Mouse (Mus musculus): ENCODE data around the gene Sirt7.

Gene Sirt7

DNA sequence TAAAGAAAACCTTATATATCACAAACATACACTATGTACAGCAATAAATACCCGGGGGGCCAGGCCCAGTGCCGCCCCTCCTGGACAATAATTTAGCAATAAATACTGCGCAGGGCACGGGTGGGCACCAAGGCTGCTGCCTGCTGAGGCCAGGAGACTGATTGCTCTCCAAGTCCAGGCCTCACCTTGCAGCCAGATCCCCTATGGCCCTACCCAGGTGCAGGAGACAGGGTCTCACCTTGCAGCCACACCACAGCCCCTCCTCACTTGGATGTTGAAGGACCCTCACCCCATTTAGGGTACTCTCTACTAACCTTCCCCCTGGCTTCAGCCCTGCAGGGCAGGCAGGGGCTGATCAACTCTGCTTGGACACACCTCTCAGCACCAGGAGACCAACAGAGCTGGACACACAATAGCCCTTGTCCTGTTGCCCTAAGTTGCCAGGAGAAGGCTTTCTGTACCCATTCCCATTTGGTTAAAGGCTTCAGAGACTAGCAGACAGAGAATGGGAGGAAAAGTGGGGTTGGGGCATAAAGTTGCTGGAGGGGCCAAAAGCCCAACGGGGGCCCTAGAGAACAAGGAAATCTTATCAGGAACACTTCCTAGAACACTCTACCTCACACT, at the start of gene Sirt7:
TSS of gene Sirt7 (minus strand) at position 89 of the 624 bp plus-strand sequence.
- DNase-seq (ENCODE audit: low read depth), result no peak

DNA sequence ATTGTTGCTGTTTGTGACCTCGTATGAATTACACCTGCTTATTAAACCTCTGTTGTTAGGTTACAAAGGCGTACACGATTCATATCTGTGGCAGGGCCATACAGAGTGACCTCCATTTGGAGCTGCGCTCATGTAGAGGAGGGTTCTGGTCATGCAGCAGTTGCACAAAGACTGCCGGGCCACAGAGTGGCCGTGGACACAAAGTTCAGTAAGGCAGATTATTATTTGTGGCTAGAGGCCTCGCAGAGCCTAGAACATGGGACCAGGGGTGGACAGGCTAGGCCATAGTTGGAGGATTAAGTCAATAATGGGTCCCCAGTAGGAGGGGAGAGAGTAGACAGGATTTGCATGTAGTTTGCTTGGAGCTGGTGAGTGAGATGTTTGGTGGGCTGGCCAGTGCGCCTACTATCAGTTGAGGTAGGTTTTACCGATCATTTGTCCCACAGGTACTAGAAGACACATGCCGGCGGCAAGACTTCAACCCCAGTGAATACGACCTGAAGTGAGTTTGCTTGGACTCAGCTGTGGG, 48.6 kb upstream of the Sirt7 start:
- DNase-seq (ENCODE audit: low read depth), result no peak

DNA sequence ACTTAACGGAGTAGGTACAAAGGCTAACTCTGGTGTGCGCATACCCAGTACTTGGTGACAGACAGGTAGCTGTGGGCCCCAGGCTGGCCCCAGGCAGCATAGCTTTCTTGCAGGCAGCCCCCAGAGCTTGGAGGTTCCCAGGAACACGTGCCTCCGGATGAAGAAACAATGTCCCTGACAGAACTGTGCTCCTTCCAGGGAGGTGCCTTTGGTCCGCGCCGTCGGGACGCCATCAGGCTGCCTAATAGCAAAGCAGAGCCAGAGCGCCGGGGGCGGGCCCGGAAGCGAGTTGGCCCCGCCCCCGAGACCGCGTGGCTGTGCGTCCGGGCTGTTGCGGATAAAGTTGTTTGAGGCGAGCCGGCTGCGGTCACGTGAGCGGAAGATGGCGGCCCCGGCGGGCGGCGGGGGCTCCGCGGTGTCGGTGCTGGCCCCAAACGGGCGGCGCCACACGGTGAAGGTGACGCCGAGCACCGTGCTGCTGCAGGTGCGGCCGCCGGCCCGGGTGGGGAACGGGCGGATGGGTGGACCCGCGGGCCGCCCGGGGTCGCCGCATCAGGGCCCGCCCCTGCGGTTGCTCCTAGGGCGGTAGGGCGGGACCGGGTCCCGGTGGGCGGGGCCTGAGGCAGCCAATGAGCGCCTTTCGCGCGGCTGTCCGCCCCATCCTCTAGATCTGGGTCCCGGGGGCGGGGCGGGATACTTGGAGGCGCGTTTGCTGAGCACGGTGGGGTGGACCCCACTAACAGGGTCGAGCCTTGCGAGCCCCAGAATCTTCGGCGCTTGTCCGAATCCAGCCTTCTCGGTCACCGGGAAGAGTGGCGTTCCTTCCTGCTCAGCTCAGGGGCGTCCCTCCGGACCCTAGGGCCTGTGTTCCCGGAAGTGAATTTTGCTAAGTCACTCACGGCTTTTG, 47.9 kb upstream of the Sirt7 start, which contains the start of gene Aspscr1:
TSS of gene Aspscr1 (plus strand) at position 287 of the 907 bp plus-strand sequence.
- peak; percentile 96 for DNase-seq (ENCODE audit: low read depth)

DNA sequence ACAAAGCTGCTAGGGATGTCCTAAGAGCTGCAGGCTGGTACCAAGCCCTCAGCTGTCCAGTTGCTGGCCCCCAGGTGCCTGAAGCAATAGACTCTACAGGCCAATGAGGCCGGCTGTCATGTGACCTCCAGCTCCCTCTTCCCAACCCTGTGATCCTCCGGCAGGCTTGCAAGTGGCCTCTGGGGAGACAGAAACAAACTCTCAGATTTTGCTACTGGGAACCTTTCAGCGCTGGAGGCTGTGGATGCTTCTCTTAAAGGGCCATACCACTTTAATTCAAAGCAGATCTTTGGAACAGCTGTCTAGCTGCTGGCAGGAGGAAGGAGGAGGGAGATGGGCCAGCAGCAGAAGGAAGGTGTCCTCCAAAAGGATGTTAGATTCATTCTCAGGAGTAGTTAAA, 41.6 kb upstream of the Sirt7 start:
- no peak for DNase-seq (ENCODE audit: low read depth)

DNA sequence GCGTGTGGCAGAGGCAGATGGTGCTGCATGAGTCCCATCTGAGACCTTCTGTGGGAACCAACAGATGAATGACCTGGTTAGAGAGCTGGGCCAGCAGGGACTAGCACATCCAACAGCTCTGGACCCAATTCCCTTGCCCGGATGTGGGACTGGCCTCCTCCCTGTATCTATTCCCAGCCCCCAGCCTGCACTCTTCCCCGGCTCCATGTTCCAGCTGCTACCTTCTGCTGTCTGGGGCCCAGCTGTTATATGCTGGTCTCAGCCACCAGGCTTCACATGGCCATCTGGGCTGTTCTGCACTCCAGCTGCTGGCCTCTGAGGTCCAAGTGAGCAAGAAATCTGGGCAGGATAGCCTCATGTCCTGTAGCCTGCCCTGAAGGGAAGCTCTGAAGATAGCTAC, 40.4 kb upstream of the Sirt7 start:
- no peak for DNase-seq (ENCODE audit: low read depth)

DNA sequence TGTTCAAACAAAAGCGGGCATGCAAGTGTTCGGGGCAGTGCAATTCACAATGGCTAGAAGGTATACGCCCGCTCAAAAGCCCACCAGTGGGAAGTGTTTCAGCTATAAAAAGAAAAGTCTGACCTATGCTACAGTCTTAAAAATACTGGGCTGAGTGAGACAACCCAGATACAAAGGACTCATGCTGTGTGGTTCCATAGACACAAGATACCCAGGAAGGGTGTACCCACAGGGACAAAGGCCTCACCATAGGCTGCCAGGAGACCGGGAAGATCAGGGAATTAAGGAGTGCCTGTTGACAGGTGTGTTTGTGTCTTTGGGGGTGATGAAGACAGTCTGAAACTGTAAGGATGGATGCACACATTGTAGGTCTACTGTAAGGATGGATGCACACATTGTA, 38.7 kb upstream of the Sirt7 start:
- DNase-seq (ENCODE audit: low read depth), result no peak

DNA sequence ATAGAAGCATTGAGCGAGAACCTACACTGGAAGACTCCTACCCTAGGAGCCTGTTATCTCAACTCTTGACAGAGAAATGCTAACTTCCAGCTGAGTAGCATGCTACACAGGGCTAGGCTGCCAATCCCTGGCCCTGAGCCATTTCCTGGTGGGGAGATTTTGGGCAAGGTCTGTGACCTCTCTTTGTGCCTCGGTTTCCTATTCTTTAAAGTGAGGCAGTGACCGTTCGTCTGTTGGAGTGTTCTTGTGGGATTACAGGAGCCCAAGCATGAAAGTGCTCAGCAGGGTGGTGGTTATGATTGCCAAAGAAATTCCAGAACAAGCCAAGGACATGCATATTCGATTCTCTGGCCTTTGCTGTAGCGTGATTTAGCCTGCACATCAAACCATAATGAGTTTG, 37.7 kb upstream of the Sirt7 start:
- DNase-seq (ENCODE audit: low read depth), result no peak

DNA sequence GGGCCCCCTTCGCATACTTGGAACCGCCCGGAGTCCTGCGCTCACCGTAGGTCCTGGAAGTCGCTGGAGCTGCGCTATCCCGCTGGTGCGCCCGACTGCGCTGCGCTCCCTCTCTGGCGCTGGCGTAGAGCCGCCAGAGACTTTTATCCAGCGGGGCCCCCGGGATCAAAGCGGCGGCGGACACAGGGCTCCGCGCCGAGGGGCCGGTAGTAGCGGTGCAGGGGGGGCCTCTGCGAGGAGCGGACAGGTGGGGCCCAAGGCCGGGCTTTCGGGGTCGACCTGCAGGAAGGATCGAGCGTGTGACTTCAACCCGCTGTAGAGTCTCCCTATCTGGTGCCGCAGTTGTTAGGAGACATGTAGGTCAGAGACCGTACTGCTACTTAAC, 36.0 kb upstream of the Sirt7 start, which contains the start of gene Notum:
TSS of gene Notum (minus strand) at position 100 of the 385 bp plus-strand sequence.
- DNase-seq (ENCODE audit: low read depth), result no peak

DNA sequence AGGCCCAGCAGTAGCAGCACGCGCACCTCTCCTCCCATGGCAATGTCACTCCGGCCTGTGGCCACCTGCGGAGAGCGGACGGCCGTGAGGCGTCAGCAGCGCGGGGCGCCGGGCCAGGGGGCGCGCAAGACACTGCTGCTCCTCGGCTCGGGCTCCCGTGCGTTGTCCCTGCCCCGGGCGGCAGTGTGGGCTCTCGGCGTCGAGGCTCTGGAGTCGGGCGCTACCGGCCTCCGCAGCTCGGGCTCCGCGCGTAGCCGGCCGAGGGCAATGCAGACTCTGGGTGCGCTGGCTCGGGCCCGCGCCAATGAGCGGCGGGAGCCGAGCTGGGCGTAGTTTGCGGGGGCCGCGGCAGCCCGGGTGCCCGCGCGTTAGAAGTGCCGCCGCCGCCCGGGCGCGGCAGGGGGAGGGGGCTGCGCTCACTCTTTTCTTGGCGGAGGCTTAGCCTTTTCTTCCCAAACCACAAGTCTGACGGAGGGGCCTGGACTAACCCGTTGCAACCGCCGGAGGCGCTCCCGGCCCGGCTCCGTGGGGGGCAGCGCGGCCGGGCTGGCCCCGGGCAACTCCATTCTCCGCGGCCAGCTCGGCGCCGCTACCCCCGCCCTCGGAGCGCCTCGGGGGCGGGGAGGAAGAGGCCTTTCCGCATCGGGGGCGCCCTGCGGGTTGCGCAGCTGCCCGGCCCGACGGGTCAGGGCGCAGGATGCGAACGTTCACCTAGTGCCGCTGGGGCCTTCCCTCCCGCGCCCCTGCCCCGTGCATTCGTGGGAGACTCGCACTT, 35.4 kb upstream of the Sirt7 start:
- DNase-seq (ENCODE audit: low read depth), result no peak

DNA sequence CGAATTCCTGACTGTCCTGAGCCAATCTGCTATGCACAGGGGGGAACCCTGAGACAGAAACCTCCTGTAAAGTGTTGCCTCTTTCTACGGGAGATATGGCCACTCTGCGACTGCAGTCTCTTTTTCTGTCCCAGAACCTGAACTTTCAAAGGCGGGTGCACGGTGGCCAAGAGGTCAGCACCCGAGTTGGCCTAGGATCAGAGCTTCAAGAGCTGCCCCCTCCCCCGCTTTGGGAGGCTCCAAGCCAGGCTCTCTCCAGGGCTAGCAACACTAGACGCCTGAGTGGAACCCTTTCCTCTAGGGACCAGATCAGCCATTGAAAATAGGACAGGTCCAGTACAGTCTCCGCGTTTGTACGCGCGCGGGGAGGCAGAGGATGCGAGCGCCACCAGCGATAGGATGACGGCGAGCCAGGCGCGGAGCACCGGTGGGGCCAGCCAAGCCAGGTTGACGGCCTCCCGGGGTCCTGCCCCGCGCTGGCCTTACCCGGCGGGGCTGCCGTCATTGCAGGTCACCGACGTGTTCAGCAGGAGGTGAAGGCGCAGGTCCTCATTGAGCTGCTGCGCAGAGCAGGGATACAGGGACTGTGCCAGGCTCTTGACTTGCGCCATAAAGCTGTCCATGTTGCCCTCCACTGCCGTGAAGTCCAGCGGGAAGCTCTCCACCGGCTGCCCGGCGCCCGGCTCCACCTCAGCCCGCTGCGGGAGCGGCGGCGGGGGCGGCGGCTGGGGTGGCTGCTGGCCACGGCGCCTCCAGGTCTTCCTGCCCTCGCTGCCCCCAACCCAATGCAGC, 34.7 kb upstream of the Sirt7 start:
- no peak for DNase-seq (ENCODE audit: low read depth)

DNA sequence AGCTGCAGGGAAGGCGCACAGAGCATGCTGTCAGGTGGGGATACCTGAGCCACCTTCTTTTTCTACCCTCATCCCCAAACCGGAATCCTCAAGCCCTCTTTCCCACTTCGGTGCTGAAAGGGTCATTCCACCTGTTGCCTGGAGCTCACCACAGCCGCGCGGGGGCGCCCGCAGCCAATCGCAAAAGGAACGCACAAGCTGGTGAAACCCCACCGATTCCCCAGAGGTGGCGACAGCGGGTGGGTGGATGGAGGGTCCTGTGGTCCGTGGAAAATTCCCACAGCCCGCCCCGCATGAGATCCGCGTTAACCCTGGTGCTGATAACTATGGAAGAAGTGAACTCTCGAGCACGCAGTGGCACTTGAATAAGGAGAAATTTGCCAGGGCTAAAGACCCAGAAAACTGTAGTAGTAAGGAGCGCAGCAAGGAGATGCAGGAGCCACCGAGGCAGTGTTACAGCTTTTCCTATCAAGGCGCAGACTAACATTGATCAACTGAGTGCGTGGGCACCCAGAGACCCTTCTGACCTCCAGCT, 33.9 kb upstream of the Sirt7 start:
- peak; percentile 67 for DNase-seq (ENCODE audit: low read depth)

DNA sequence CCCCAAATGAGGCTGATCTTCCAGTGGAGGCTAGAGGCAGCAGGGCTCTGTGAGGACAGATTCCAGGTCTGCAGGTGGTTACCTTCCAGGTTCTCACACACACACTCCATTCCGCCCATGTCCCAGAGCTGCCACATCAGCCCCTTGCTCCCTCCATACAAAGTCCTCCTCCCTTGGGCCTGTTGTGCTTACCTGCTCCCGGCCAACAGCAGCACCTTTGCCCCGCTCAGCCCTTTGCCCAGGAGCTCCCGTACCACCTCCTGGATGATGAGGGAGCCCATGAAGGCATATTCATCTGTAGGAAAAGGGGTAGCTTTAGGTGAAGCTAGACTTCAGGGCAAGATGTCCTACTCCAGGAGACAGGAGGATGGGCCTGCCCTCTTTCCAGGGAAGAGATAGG, 32.3 kb upstream of the Sirt7 start:
- no peak for DNase-seq (ENCODE audit: low read depth)

DNA sequence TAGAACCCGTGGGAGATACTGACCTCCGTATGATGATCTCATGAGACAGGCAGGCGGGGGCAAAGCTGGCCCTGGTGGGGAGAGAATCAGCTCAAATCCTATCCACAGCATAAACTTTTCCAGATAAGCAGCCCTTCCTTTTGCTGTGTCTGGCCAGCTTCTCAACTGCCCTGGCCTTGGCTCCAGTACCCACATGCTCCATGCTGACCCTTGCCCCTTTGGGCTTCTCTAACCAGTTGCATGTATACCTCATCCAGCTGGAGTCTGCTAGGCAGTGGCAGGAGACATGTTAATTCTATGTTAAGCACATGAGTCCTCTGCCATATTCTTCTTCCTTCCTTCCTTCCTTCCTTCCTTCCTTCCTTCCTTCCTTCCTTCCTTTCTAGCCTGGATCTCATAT, 29.7 kb upstream of the Sirt7 start:
- DNase-seq (ENCODE audit: low read depth), result no peak

DNA sequence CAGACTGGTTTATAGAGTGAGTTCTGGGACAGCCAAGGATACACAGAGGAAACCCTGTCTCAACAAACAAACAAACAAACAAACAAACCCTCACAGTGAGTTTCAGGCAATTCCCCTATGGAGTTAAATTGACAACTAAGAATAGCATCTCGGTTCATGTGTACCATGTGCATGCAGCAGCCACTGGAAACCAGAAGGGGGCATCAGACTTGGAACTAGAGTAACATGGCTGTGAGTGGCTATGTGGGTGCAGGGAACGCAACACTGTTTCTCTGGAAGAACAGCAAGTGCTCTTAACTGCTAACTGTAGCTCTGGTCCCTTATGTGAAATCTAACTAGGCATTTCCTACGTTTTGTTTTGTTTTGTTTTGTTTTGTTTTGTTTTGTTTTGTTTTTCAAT, 26.8 kb upstream of the Sirt7 start:
- peak; percentile 56 for DNase-seq (ENCODE audit: low read depth)

DNA sequence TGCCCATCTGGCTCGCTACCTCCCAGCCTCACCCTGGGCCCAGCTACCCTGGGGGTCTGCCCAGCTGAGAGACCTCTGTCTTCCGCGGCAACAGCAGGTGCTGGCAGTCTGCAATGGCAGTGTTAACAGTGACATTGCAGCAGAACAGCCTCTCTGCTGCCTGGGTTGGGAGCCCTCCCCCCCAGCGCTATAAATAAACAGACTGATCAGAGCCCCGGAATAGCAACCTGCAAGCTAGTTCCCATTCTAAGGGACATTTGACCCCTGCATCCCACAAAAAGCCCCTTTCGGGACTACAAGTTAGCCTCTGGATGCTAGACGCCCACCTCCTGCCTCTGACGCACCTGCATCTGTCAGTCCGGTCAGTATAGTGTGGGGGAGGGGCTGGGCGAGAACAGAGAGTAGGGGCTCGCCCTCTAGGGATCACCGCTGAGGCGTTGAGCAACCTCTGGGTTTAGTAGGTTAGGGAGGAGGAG, 23.0 kb upstream of the Sirt7 start, which contains the start of gene Myadml2:
TSS of gene Myadml2 (minus strand) at position 158 of the 476 bp plus-strand sequence.
- peak; percentile 24 for DNase-seq (ENCODE audit: low read depth)

DNA sequence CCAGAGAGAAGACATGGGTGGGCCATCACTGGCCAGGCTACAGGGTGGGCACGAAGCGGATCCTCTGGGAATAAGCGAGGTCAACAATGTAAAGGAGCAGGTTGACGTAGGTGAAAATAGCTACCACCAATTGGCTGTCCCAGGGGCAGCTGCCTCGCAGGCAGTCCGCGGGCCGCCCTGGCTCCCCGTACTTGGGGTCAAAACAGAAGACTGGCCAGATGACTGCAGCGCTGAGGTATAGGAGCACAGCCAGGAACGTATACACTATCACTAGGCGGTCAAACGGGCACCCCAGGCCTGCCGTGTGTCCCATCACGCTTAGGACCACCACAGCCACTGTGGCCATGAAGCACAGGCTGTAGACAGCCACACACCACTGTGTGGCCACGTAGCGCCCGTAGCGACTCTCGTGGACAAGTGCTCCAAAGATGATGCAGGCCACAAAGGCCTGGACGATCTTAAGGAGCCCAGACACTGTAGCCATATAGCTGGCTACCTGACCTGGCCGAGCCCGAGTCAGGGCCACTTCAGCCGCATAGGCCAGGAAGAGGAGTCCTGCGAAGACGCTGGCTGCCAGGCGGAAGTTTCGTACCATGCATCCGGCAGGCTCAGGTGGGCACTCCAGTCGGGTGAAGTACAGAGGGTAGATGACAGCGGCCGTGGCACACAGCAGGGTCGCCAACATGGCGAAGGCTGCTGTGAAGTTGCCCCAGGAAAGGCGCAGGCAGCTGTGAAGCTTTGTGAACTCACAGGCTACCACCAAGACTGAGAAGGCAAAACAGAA, 22.2 kb upstream of the Sirt7 start:
- no peak for DNase-seq (ENCODE audit: low read depth)

DNA sequence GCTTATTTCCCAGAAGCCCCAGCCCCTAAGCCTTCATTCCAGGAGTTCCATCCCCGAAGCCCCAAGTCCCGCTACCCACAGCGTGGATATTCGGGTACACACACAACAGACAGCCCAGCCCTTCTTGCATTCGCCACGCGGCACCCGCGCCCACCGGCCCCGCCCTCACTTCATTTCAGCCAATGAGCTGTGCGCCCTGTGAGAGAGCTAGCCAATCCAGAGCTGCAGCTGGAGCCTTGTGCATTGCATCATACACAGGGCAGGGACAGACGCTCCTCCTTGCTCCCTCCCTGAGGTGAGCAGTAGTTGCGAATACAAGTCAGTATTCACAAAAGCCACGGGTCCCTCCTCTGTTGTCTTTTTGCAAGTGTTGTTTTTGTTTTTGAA, 18.6 kb upstream of the Sirt7 start, which contains the start of gene Pycr1:
TSS of gene Pycr1 (minus strand) at position 169 of the 387 bp plus-strand sequence.
- DNase-seq (ENCODE audit: low read depth), result peak; percentile 95

DNA sequence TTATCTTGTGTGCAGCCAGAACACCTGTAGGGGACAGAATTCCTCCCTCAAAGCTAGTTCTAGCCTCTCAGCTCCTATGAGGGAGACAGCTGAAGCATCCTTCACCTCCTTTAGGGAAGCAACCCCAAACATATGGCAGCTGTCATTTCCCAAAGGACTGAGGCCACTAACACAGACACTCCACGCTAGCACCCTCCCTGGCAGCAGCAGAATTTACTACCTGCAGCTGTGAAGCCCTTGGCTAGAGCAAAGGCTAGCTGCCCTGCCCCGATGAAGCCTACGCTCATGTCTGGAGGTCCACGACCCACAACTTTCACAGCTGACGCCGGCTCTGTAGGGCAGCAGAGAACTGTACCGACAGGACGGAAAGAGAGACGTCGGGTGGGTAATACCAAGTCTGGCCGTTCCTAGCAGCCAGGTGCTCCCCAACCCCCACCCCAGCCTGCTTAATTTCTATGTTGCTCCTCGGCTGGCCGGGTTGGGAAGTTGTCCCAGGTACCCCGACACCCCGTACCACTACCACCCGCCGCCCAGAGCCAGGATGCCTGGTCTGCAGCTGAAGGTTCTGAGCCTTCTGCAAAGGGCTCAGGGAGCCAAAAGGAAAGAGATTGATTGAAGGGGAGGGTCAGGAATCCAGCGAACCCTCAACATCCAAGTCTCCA, 18.0 kb upstream of the Sirt7 start:
- no peak for DNase-seq (ENCODE audit: low read depth)

DNA sequence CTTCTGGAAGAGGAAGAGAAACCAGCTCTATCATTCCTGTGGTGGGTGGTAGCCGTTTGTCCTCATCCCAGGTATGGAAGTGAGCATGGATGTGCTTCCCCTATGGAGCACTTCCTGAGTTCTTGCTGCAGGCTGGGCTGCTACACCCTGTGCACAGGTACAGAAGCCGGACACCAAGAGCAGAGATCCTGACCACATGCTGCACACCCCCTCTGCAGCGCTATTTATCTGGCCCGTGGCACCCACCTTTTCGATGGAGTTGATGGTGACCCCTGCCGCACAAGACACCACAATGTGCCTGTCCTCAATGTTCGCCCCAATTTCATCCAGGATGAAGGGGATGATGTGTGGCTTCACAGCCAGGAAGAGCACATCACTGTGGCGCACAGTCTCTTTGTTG, 16.8 kb upstream of the Sirt7 start:
- DNase-seq (ENCODE audit: low read depth), result no peak

DNA sequence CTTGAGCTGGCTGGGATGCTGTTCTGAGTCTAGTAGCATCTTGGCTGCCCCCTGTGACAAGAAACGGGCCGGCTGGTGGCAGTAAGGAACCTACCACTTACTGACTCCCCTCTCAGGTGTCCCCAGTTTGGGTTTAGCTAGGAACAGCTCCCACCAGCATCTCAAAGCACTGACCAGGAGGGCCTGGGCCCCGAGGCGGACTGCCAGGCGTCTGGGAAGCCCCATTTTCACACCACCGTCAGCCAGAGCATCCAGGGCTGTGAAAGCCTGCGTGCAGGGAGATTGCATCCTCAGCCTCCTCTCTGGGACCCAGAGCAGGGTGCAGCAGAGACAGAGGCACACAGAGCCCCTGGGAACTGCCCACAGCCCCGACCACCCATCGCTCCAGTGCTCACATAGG, 16.2 kb upstream of the Sirt7 start:
- no peak for DNase-seq (ENCODE audit: low read depth)

All from 416B (cell line).